Mouse (Mus musculus) lung, adult 2 months (tissue): Measurements from ENCODE around the gene Naa60.

Experiments
- CTCF ChIP-seq: fragments of 200-500 bp; IDR thresholded peaks from 2 replicates; pipeline ENCODE4 v1.5.1; 2011; ENCODE audit warnings: mild to moderate bottlenecking, low read length, control low read depth; ENCODE audit not compliant: insufficient read depth
- POLR2A ChIP-seq: fragments of 200-500 bp; IDR thresholded peaks from 2 replicates; pipeline ENCODE4 v1.6.1; 2011; ENCODE audit warnings: low read depth, mild to moderate bottlenecking, control low read depth, low read length, borderline replicate concordance; ENCODE audit errors: extremely low read depth

- TF ChIP-seq CTCF (no peak), POLR2A (no peak)
Measured at GRCm38 (mm10) chr16:3896046-3896445, 23.9 kb downstream of the Naa60 start.
